Mouse (Mus musculus) erythroblast, embryonic 14.5 days (primary cell): ENCODE measurements around the gene Cdc14a.

ENCODE experiments used
- GATA1 ChIP-seq: IDR thresholded peaks from 2 replicates; pipeline ENCODE4 v1.6.1; 2012; ENCODE audit warnings: low read length, inconsistent platforms, mixed read lengths
- TAL1 ChIP-seq: IDR thresholded peaks from 3 replicates; pipeline ENCODE4 v1.6.1; 2012; ENCODE audit warnings: low read length, inconsistent platforms, mixed read lengths

DNA sequence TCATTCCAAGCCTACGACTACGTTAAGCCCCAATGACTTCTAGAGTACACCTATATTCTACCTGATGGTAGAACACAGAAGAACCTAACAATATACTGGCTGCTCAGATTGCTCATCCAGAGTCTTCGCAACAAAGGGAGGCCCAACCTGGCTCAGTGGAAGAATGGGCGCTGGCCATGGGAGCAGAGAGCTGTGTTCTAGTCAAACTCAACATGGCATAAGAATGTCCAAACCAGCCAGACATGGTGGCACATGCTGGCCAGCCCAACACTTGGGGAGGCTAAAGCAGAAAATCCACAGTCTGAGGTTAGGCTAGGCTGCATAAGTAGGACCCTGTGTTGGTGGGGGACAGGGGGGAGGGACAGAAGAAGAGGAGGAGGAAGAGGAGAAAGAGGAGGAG, 139.1 kb downstream of the Cdc14a start:
- TF ChIP-seq GATA1 (no peak), TAL1 (no peak)
